Mouse (Mus musculus) embryonic facial prominence, embryonic 15.5 days (tissue): ENCODE measurements around the gene Rpl3l. TPM values are rescaled to one million over a fixed set of nuclear protein-coding genes. Genes with fewer than 3 reads are reported as not detected.
A peak's percentile ranks its signal among the peaks of the same experiment; 100 is the strongest.

Experiments used
- ATAC-seq: fragments of 200-750 bp; cut with Nextera tagmentation; 2 replicates; pipeline ENCODE4 v1.8.0; 2017; ENCODE audit warnings: low read depth, moderate TSS enrichment; ENCODE audit not compliant: insufficient number of reproducible peaks, low FRiP score, low TSS enrichment
- H3K27ac ChIP-seq: fragments of 300-500 bp; sonication (generic); replicated peaks from 2 replicates; pipeline ENCODE4 v1.5.1; 2015; ENCODE audit warnings: mild to moderate bottlenecking, inconsistent platforms
- H3K27me3 ChIP-seq: fragments of 300-500 bp; sonication (generic); 2 replicates; pipeline ENCODE4 v1.6.1; 2015; ENCODE audit warnings: inconsistent platforms
- H3K36me3 ChIP-seq: fragments of 300-500 bp; sonication (generic); 2 replicates; pipeline ENCODE4 v1.6.1; 2015; ENCODE audit warnings: mild to moderate bottlenecking, inconsistent platforms
- H3K4me1 ChIP-seq: fragments of 300-500 bp; sonication (generic); 2 replicates; pipeline ENCODE4 v1.6.1; 2015; ENCODE audit warnings: inconsistent platforms
- H3K4me2 ChIP-seq: fragments of 300-500 bp; sonication (generic); replicated peaks from 2 replicates; pipeline ENCODE4 v1.6.1; 2015; ENCODE audit warnings: mild to moderate bottlenecking, inconsistent platforms
- H3K4me3 ChIP-seq: fragments of 300-500 bp; sonication (generic); replicated peaks from 2 replicates; pipeline ENCODE4 v1.5.1; 2015; ENCODE audit warnings: mild to moderate bottlenecking, inconsistent platforms
- H3K9ac ChIP-seq: fragments of 300-500 bp; sonication (generic); 2 replicates; pipeline ENCODE4 v1.6.1; 2015; ENCODE audit warnings: inconsistent platforms
- H3K9me3 ChIP-seq: fragments of 300-500 bp; sonication (generic); replicated peaks from 2 replicates; pipeline ENCODE4 v1.6.1; 2016; ENCODE audit warnings: inconsistent platforms
- WGBS: fragments of 180-500 bp; shearing (Covaris S2); methylation state at CpG from one replicate; pipeline ENCODE4 v1.1.7; 2015; 5-methylcytosine and 5-hydroxymethylcytosine counted together
- polyA plus RNA-seq: library from polyadenylated mRNA; unstranded; fragments of >200 nt; fragmentation: Nextera tagmentation; extraction: Ambion mirVana; gene quantifications from 2 replicates; pipeline ENCODE4 v1.2.1, GENCODE M21; 2015

Rpl3l gene
- polyA plus RNA-seq, 1 experiment from 2014 or later = not detected

DNA sequence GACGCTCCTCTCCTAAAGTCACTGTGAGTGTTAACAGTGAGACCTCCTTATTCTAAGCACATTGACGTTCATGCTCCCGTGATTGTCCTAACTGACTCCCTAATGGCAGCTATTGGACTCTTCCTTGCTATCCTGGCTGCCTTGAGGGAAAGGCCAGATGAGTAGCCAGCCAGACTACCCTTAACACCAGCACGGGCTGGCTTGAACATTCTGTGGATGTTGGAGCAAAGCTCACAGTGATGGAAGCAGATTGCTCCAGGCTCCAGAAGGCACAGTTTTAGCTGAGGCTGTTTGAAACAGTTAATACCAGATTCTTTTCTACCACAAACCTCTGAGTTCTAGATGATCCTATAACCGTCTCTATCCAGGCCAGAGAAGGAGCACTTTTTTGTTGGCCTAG is 16.3 kb downstream of the Rpl3l start:
- 64% methylated on average over 5 of the region's 5 CpGs for WGBS
- no peak for ATAC-seq

DNA sequence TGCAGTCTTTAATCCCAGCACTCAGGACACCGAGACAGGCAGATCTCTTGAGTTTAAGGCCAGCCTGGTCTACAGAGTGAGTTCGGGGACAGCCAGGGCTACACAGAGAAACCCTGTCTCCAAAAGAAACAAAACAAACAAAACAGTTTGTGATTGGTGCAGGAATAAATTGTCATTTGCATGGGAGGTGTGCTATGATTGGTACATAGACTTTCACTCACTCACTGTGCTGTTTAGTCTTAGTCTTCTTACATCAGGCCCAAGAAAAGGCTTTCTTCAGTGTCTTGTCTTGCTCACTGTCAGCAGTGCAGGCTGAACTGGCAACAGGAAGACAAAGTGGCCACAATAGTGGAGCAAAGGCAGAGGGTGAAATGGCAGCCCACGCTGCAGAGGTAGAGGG is 16.8 kb downstream of the Rpl3l start:
- no peak overlapping the region for H3K9ac ChIP-seq
- H3K9me3 ChIP-seq = no peaks in the 10 kb centered on the region
- H3K27me3 ChIP-seq = no peaks in the 10 kb centered on the region
- H3K4me3 ChIP-seq = no peak overlapping the region
- H3K4me2 ChIP-seq = no peak overlapping the region
- ATAC-seq = no peak
- peaks cover 21% of the 10 kb centered on the region for H3K4me1 ChIP-seq
- H3K36me3 ChIP-seq = peaks cover 23% of the 10 kb centered on the region; the same call in 1 of the 2 replicates
- H3K27ac ChIP-seq = no peak overlapping the region
- WGBS = 56% methylated on average over 3 of the region's 3 CpGs

More for the DNA sequence above, 16.3 kb downstream of the Rpl3l start:
- Histone ChIP-seq H3K36me3 (peaks cover 23% of the 10 kb centered on the region; the same call in 1 of the 2 replicates), H3K27ac (no peak overlapping the region), H3K4me2 (no peak overlapping the region), H3K27me3 (no peaks in the 10 kb centered on the region), H3K4me1 (peaks cover 21% of the 10 kb centered on the region), H3K9ac (no peak overlapping the region), H3K9me3 (no peaks in the 10 kb centered on the region), H3K4me3 (no peak overlapping the region)

DNA sequence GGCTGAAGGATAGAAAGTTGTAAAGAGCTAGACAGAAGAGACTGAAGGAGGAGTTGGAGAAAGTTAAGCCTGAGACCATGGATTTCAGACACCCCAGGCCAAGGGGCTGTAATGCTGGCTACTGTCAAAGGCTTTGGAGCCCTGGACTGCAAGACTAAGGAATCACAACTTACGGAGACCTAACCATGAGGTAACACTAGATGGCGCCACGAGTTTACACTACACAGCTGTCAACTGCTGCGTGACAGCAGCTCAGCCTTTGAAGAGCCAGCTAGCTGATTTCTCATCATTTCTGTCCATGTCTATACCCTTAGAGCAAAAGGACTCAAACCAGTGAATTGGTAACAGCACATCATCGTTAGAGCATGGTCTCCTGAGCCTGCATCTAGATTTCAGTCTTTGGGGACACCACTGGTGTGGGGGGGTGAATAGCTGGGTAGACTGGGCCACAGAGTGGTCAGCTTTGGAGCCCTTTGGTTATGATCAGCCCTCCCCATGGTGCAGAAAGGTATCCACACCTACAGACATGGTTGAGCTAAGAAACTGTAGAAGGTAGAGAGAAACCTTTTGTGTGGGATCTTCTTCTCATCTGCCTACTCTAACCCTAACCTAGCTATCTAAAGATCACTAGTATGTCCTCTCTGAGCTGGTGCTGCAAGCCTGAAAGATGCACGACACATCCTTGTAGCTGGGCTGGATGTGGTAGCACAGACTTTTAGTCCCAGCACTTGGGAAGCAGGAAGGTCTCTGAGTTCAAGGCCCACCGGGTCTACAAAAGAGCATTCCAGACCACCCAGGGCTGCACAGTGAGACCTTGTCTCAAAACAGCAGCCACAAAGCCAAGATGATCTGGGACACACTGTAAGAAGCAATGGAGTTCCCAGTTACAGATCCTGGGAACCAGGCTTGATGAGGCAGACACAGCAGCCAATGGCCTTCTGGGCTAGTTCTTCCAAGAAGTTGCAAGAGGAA is 18.2 kb downstream of the Rpl3l start:
- Histone ChIP-seq H3K27ac (peak overlapping the region; percentile 13; the same call in 1 of the 2 replicates), H3K9me3 (no peaks in the 10 kb centered on the region), H3K4me2 (no peak overlapping the region), H3K27me3 (peaks cover 8% of the 10 kb centered on the region; the same call in 1 of the 2 replicates), H3K4me3 (no peak overlapping the region), H3K9ac (no peak overlapping the region), H3K4me1 (peaks cover 21% of the 10 kb centered on the region), H3K36me3 (peaks cover 11% of the 10 kb centered on the region; the same call in 1 of the 2 replicates)
- peak; percentile 61; the same call in 1 of the 2 replicates for ATAC-seq
- 17% methylated on average over 7 of the region's 7 CpGs for WGBS

DNA sequence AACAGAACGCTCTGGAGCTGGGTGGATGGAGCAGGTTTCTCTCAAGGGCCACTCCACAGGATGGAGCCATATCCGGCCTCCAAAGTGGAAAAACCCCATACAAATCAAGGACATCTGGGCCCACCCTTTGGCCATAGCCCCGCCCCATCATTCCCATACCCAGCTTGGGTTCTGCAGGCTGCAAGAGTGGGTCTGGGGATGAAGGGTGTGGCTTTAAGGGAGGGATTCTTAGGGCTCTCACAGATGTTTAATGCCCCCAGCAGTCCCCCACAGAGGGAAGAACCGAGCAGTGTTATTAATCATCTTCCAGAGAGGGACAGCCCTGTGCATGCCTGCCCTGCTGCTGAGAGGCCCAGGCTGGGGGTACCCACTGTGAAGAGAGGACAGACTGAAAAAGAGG is 19.4 kb downstream of the Rpl3l start:
- H3K9ac ChIP-seq = no peak overlapping the region
- peak overlapping the region; percentile 60; the same call in 1 of the 2 replicates for H3K27ac ChIP-seq
- peak; percentile 79 for ATAC-seq
- peaks cover 32% of the 10 kb centered on the region for H3K4me1 ChIP-seq
- H3K9me3 ChIP-seq = no peaks in the 10 kb centered on the region
- H3K27me3 ChIP-seq = peaks cover 17% of the 10 kb centered on the region; the same call in 1 of the 2 replicates
- H3K4me2 ChIP-seq = no peak overlapping the region
- no peak overlapping the region for H3K4me3 ChIP-seq
- H3K36me3 ChIP-seq = peaks cover 7% of the 10 kb centered on the region; the same call in 1 of the 2 replicates
- 18% methylated on average over 4 of the region's 4 CpGs for WGBS

DNA sequence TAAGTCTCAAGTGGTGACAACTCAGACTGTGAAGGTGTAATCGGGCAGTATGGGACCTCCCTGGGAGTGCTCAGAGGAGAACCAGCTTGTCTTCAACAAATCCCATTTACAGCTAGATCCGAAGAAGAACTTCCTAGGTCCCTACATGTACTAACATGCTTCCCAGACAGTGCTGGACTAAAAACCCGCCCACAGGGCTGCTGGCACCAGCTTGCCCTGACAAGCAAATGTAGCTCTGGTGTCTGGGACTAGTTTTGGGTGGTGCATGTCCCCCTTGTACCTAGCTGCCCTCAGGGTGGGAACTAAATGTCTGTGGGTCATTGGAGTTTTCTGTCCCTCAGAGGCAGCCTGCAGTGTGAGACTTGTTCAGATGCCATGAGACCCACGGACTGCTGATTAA is 23.9 kb downstream of the Rpl3l start:
- Histone ChIP-seq H3K36me3 (no peaks in the 10 kb centered on the region), H3K4me3 (no peak overlapping the region; the same call in 1 of the 2 replicates), H3K27me3 (peaks cover 44% of the 10 kb centered on the region), H3K27ac (peak overlapping the region; percentile 51; the same call in 1 of the 2 replicates), H3K4me2 (peak overlapping the region; percentile 38), H3K9me3 (no peaks in the 10 kb centered on the region), H3K9ac (no peak overlapping the region), H3K4me1 (peaks cover 61% of the 10 kb centered on the region)
- whole genome bisulfite sequencing = 13% methylated on average over 4 of the region's 4 CpGs
- no peak for ATAC-seq

DNA sequence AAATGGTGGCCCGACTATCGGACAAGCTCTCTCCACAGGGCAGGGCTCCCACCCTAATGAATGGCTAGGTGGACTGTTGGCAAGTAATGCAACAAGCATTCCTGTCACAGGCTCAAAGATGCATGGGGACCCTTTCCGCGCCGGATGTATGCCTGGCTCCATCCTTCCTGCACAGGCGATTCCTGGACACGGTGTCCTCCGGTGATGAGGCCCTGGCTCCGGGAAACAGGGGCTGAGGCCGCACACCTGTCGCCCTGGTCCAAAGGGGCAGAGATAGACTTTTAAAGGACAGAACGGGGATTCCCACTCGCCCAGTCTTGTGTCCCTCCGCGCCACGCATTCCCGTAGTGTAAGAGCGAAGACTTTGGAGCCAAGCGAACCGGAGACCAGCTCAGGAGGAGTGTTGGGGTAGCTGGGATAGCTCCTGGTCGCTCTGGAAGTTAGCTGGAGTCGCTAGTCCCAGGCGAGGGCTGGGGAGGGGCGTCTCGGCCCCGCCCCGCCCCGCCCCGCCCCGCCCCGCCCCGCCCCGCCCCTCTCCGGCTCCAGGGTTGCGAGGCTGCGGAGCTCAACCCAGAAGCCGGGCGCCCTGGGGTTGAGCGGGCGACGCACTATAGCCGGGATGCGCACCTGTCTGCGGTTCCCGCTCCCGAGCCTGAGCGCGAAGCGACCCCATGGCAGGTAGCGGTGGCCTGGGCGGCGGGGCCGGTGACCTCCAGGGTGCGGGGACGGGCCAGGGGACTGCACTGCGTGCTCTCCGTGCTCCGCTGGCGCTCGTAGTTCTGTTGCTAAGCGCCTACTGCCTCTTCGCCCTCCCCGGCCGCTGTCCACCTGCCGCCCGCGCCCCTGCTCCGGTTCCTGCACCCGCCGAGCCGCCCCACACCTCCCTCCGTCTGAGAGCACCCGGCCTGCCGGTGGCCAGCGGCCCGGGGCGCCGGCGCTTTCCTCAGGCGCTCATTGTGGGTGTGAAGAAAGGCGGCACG is 25.1 kb downstream of the Rpl3l start, which contains the start of gene Hs3st6:
TSS of gene Hs3st6 (plus strand) at position 574 of the 980 bp plus-strand sequence.
- under 1% methylated on average over 68 of the region's 82 CpGs for WGBS
- peak within 1 kb of the TSS; percentile 95 for H3K4me2 ChIP-seq
- H3K36me3 ChIP-seq = no peaks in the 10 kb centered on the region
- H3K4me1 ChIP-seq = peaks cover 56% of the 10 kb centered on the region
- H3K4me3 ChIP-seq = peak within 1 kb of the TSS; percentile 60
- H3K9me3 ChIP-seq = no peaks in the 10 kb centered on the region
- peaks cover 44% of the 10 kb centered on the region for H3K27me3 ChIP-seq
- H3K9ac ChIP-seq = peak within 1 kb of the TSS; percentile 57
- H3K27ac ChIP-seq = peak within 1 kb of the TSS; percentile 74
- peak; percentile 80 for ATAC-seq

DNA sequence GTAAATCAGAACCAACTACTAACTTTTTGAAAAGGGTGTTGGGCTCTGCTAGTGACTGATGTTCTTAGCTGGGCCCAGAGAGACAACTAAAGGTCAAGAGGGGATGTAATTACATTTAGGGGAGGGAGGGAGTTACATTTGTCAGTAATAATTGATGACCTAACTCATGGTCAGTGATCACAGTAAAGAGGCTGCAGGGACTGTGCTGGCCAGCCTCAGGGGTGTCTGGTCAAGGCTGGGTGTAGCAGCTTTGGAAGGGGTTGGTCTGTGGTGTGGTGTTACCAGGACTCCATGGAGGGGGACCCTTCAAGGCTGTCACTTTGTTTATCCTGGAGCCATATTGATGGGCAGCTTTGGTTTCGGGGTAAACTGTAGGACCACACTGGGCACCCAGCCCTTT is 29.8 kb downstream of the Rpl3l start:
- no peak overlapping the region for H3K4me3 ChIP-seq
- H3K9ac ChIP-seq = no peak overlapping the region
- peaks cover 24% of the 10 kb centered on the region for H3K27me3 ChIP-seq
- WGBS = 87% methylated on average over 1 of the region's 1 CpGs
- no peaks in the 10 kb centered on the region for H3K36me3 ChIP-seq
- H3K4me1 ChIP-seq = peaks cover 57% of the 10 kb centered on the region
- no peaks in the 10 kb centered on the region for H3K9me3 ChIP-seq
- H3K4me2 ChIP-seq = no peak overlapping the region
- no peak overlapping the region for H3K27ac ChIP-seq
- ATAC-seq = no peak

DNA sequence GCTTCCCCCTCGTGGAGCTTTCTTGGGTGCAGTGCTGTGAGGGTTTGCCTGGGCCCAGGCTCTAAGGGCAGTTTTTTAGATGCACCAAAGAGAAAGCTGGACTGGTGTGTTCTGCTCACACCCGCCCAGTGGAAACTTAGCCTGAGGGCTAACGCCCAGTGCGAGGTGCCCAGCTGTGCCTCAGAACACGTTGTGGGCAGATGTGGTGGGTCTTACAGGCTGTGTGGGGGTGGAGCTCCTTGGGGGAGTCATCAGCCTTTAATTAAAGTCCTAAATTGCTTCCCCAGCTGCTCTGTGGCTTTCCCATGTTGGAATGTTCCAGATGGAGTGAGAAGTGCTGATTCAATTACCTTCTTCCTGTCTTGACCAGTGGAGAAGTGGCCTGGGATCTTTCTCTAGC is 33.5 kb downstream of the Rpl3l start:
- peaks cover 46% of the 10 kb centered on the region for H3K4me1 ChIP-seq
- WGBS = 25% methylated on average over 5 of the region's 5 CpGs
- H3K36me3 ChIP-seq = no peaks in the 10 kb centered on the region
- H3K4me3 ChIP-seq = no peak overlapping the region
- H3K4me2 ChIP-seq = no peak overlapping the region
- ATAC-seq = peak; percentile 78
- peak overlapping the region; percentile 51 for H3K27ac ChIP-seq
- H3K9me3 ChIP-seq = no peaks in the 10 kb centered on the region
- no peak overlapping the region for H3K9ac ChIP-seq
- no peaks in the 10 kb centered on the region for H3K27me3 ChIP-seq

DNA sequence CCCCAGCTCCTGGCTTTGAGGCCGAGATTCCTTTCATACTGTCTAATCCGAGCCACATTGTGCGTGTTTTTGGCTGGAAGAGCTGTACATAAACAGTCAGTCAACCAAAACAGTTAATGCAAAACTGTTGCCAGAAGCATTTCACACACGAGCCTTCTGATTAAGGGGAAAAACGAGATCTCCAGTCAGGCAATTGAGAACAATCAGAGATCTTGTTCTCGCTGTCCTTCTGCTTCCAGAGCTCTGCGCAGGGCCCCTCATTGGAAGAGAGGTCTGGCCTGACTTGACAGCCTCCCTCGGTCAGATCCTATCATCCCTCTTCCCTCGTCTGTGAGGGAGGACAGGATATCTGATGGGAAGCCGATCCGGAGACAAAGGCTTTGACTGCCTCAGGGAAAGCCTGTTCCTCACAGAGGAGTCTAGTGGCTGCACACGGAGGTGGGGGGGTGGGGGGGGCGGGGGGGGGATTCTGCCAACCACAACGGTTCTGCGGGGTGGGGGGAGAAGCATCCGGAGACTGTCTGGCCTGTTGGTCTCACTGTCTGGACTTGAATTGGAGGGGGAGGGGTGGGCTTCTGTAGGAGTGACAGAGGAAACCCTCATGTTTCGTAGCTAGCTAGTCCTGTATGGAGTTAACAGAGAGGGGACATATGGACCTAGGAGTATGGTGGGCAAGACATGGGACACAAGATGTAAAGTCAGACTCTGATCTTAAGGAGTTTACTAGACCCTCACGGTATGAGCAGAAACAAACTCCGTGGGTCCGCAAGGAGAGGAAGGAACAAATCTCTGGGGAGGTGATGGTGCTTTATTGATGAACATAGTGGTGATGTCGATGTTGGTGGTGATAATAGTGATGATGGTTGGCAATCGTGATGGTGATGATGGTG is 37.6 kb downstream of the Rpl3l start:
- peak; percentile 56 for ATAC-seq

DNA sequence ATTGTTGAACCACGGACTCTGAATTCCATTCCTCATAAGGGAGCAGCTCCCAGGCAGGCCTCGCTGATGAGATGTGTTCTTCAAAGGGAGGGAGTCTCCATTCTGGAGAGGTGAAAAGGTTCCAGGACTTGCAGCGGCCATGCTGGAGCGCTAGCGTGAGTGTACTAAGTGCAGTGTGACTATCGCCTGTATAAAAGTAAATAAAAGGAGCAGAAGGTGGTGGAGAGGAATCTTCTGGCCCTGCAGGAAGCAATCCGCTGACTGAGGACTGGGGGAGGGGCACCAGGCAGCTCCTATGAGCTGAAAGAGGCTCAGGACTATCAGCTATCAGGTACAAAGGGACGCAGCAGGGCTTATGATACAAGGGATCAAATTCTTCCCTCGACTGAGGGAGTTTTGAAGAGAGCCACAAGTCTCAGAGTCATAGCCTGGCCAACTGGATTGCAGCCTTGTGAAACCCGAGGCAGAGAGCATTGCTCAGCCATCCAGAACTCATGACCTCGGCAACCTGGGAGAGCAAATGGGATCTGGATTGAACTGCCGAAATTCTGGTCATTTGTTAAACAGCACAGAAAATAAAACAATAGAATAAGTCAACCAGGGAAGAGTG is 38.8 kb downstream of the Rpl3l start:
- Histone ChIP-seq H3K36me3 (no peaks in the 10 kb centered on the region), H3K9me3 (no peaks in the 10 kb centered on the region), H3K4me3 (no peak overlapping the region), H3K4me2 (no peak overlapping the region), H3K9ac (no peak overlapping the region), H3K4me1 (peaks cover 46% of the 10 kb centered on the region), H3K27ac (0 out of 2 replicates have a peak overlapping the region, but pooled peaks have one; percentile 75), H3K27me3 (no peaks in the 10 kb centered on the region)
- no peak for ATAC-seq
- WGBS = 34% methylated on average over 12 of the region's 12 CpGs

More for the DNA sequence above, 37.6 kb downstream of the Rpl3l start:
- H3K9me3 ChIP-seq = no peaks in the 10 kb centered on the region
- H3K36me3 ChIP-seq = no peaks in the 10 kb centered on the region
- no peaks in the 10 kb centered on the region for H3K27me3 ChIP-seq
- H3K27ac ChIP-seq = peak overlapping the region; percentile 75
- peaks cover 53% of the 10 kb centered on the region for H3K4me1 ChIP-seq
- H3K4me3 ChIP-seq = no peak overlapping the region
- 24% methylated on average over 21 of the region's 22 CpGs for WGBS
- H3K4me2 ChIP-seq = peak overlapping the region; percentile 23
- H3K9ac ChIP-seq = no peak overlapping the region
